Mouse (Mus musculus) E14TG2a.4 (cell line): ENCODE measurements around the gene Glb1l.

Experiments
- H3K27me3 ChIP-seq: 2 replicates; pipeline ENCODE4 v1.6.1; 2014; ENCODE audit warnings: low read length, control low read depth; ENCODE audit not compliant: insufficient read depth
- H3K36me3 ChIP-seq: 2 replicates; pipeline ENCODE4 v1.6.1; 2014; ENCODE audit warnings: low read length, control low read depth; ENCODE audit not compliant: insufficient read depth
- H3K4me1 ChIP-seq: replicated peaks from 2 replicates; pipeline ENCODE4 v1.6.1; 2014; ENCODE audit warnings: low read depth, low read length, control low read depth
- H3K4me3 ChIP-seq: replicated peaks from 2 replicates; pipeline ENCODE4 v1.5.1; 2014; ENCODE audit warnings: mild to moderate bottlenecking, low read length
- H3K9me3 ChIP-seq: 2 replicates; pipeline ENCODE4 v1.6.1; 2014; ENCODE audit warnings: low read length, control low read depth
- CTCF ChIP-seq: conservative IDR thresholded peaks from 2 replicates; pipeline ENCODE4 v1.5.1; 2014; ENCODE audit warnings: low read length
- NANOG ChIP-seq: IDR thresholded peaks from 2 replicates; pipeline ENCODE4 v1.6.1; 2014; ENCODE audit warnings: borderline replicate concordance, low read length, mixed read lengths
- POU5F1 ChIP-seq: IDR thresholded peaks from 2 replicates; pipeline ENCODE4 v1.6.1; 2014; ENCODE audit warnings: low read length, borderline replicate concordance

Gene Glb1l

DNA sequence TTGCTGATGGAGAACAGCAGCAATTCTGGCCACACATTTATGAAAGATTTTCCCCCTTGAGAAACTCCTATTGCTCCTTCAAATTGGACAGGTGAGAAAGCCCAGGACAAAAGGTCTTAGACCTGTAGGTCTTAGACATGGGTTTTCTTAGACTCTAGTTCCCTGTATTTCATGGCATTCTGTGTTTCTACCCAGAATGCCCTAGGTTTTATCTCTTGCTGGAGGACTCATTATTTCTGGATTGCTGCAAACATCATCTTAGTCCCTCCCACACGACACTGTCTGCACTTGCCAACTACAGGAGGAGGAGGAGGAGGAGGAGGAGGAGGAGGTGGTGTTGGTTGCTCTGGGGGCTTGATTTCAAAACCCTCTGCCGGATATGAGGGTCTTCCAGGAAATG, 15.5 kb upstream of the Glb1l start:
- H3K36me3 ChIP-seq, result peaks cover 16% of the 10 kb centered on the region
- H3K27me3 ChIP-seq, result no peaks in the 10 kb centered on the region
- 0 out of 2 replicates have a peak overlapping the region, but pooled peaks have one; percentile 1 for H3K4me3 ChIP-seq
- H3K4me1 ChIP-seq, result peaks cover 96% of the 10 kb centered on the region
- TF ChIP-seq NANOG (no peak), CTCF (no peak), POU5F1 (no peak)
- H3K9me3 ChIP-seq, result peaks cover 6% of the 10 kb centered on the region; the same call in 1 of the 2 replicates

- peaks cover 6% of the 10 kb centered on the region; the same call in 1 of the 2 replicates for H3K9me3 ChIP-seq
- TF ChIP-seq NANOG (no peak), POU5F1 (no peak), CTCF (no peak)
- peaks cover 6% of the 10 kb centered on the region for H3K27me3 ChIP-seq
- peaks cover 9% of the 10 kb centered on the region; the same call in 1 of the 2 replicates for H3K36me3 ChIP-seq
- H3K4me1 ChIP-seq, result peaks cover 96% of the 10 kb centered on the region
- H3K4me3 ChIP-seq, result no peak overlapping the region
Observed at GRCm38 (mm10) chr1:75225473-75225872, 14.9 kb upstream of the Glb1l start.

DNA sequence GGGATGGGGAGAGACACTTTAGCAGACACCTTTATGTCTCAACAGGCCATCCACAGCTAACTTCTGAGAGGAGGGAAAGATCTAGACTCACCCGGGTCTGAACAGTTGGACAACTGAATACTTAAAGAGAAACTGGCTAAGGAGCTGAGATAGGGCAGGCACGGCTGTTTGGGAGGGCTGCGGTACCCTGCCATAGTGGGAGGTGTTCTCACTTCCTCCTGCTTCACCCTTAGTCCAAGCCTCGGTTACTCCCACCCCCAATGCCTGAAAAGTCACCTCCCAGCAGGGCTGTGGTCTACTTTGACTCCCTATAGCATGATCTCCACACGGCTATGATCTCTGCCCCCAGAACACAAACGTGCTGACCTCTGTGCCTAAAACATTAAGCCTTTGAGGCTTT, 12.9 kb upstream of the Glb1l start:
- peaks cover 16% of the 10 kb centered on the region for H3K27me3 ChIP-seq
- H3K9me3 ChIP-seq, result no peaks in the 10 kb centered on the region
- H3K36me3 ChIP-seq, result no peaks in the 10 kb centered on the region
- peak overlapping the region; percentile 60 for H3K4me3 ChIP-seq
- TF ChIP-seq POU5F1, result no peak
- TF ChIP-seq NANOG, result no peak
- no peak for TF ChIP-seq CTCF
- peaks cover 97% of the 10 kb centered on the region for H3K4me1 ChIP-seq

DNA sequence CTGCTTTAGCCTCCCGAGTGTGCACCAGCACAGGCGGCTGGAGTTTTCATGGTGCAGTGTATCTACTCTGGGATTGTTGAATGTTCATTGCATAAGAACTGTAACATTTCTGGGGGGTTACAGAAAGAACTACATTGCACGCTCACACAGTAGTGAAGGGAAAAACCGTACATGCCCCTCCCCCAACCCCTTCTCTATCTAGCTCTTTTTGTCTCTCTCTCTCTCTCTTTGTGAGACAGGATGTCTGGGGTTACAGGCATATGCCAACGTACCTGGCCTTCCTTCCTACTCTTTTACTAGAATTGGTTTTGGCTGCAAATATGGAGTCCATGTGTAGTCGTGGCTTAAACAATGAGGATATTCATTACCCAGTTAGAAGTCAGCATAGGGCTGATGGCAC, 12.3 kb upstream of the Glb1l start:
- no peaks in the 10 kb centered on the region for H3K9me3 ChIP-seq
- peaks cover 95% of the 10 kb centered on the region for H3K4me1 ChIP-seq
- peaks cover 16% of the 10 kb centered on the region for H3K27me3 ChIP-seq
- peaks cover under 1% of the 10 kb centered on the region; the same call in 1 of the 2 replicates for H3K36me3 ChIP-seq
- peak overlapping the region; percentile 60 for H3K4me3 ChIP-seq
- no peak for TF ChIP-seq CTCF
- no peak for TF ChIP-seq POU5F1
- TF ChIP-seq NANOG, result no peak

- TF ChIP-seq CTCF (no peak), NANOG (no peak), POU5F1 (no peak)
- H3K27me3 ChIP-seq, result peaks cover 16% of the 10 kb centered on the region
- H3K9me3 ChIP-seq, result no peaks in the 10 kb centered on the region
- peaks cover 15% of the 10 kb centered on the region for H3K36me3 ChIP-seq
- peak overlapping the region; percentile 60; the same call in 1 of the 2 replicates for H3K4me3 ChIP-seq
- H3K4me1 ChIP-seq, result peaks cover 95% of the 10 kb centered on the region
Observed at GRCm38 (mm10) chr1:75221538-75221937, 10.9 kb upstream of the Glb1l start.

DNA sequence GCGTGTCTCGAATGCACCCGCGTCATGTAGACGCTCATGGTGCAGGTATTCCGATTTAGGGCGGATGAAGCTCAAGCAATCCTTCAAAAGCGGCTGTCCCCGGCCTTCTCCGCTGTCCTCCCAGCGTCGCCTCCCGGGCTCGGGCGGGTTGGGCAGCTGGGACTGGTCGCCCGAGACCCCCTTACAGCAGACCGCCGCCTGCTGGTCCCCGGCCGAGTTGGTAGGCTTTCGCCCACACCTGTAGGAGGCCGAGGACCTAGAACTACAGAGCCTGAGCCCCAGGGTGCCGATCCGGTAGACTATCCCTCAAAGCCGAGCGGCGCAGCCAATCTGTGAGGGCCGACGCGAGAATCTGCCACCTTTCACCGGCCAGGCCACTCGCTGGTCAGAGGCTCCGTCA, 8.9 kb upstream of the Glb1l start, which contains the start of gene Tuba4a:
Gene Tuba4a, minus strand, starts transcription at position 335 of the 400 bp plus-strand sequence.
- Histone ChIP-seq H3K4me1 (peaks cover 95% of the 10 kb centered on the region), H3K27me3 (peaks cover 16% of the 10 kb centered on the region), H3K4me3 (peak within 1 kb of the TSS; percentile 91), H3K36me3 (peaks cover 35% of the 10 kb centered on the region), H3K9me3 (no peaks in the 10 kb centered on the region)
- TF ChIP-seq CTCF, result no peak
- no peak for TF ChIP-seq NANOG
- TF ChIP-seq POU5F1, result no peak

GRCm38 (mm10) chr1:75219078-75219477, 8.5 kb upstream of the Glb1l start:
- TF ChIP-seq CTCF (no peak), NANOG (no peak)
- H3K4me1 ChIP-seq, result peaks cover 95% of the 10 kb centered on the region
- H3K4me3 ChIP-seq, result peak overlapping the region; percentile 91

GRCm38 (mm10) chr1:75218227-75219001, 7.8 kb upstream of the Glb1l start:
- Histone ChIP-seq H3K9me3 (no peaks in the 10 kb centered on the region), H3K4me3 (peak overlapping the region; percentile 91), H3K36me3 (peaks cover 46% of the 10 kb centered on the region), H3K27me3 (peaks cover 16% of the 10 kb centered on the region), H3K4me1 (peaks cover 95% of the 10 kb centered on the region)
- no peak for TF ChIP-seq CTCF
- TF ChIP-seq NANOG, result no peak
- TF ChIP-seq POU5F1, result no peak

More at GRCm38 (mm10) chr1:75219078-75219477, 8.5 kb upstream of the Glb1l start:
- Histone ChIP-seq H3K9me3 (no peaks in the 10 kb centered on the region), H3K36me3 (peaks cover 39% of the 10 kb centered on the region), H3K27me3 (peaks cover 16% of the 10 kb centered on the region)

DNA sequence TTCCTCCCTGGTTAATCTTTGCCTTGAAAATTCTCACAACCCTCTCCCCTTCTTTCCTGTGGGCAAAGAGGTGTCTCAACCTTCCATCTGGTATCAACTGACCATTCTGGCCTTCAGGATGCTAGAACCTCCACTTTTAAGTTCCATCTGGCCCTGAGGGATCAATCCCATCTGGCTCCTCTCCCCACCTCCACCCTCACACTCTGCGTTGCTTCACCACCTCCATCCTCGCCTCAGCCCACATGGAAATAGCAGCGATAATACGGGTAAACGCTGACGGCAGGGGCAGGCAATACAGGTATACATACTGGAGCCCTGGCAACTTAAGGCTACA, 7.2 kb upstream of the Glb1l start:
- Histone ChIP-seq H3K36me3 (peaks cover 52% of the 10 kb centered on the region), H3K4me3 (peak overlapping the region; percentile 91), H3K4me1 (peaks cover 95% of the 10 kb centered on the region), H3K27me3 (peaks cover 16% of the 10 kb centered on the region), H3K9me3 (no peaks in the 10 kb centered on the region)
- TF ChIP-seq NANOG, result no peak
- no peak for TF ChIP-seq POU5F1
- no peak for TF ChIP-seq CTCF
